Mouse (Mus musculus): ENCODE measurements around the gene Olfml3.

GRCm38 (mm10) chr3:103724137-103724536 is 13.7 kb downstream of the Olfml3 start:
- TF ChIP-seq FLI1 (IDR thresholded peaks at IDR 0.05; ENCODE audit: low read length) (no peak), GATA1 (IDR thresholded peaks at IDR 0.05; ENCODE audit: borderline replicate concordance, low read length) (no peak)
